Mouse (Mus musculus) gastrocnemius, postnatal 25 days (tissue): ENCODE results near the gene Vstm2l. TPM values are rescaled to one million over a fixed set of nuclear protein-coding genes. Genes with fewer than 3 reads are reported as not detected.

Source experiments
- DNase-seq: peaks from one replicate; pipeline ENCODE4 v3.0.0; 2022
- total RNA-seq, 2 experiments: library from RNA; stranded (reverse); gene quantifications; 1 replicate in 1 of 2; 2 replicates in 1 of 2; pipeline ENCODE4 v1.2.3; 2021

Gene Vstm2l
- total RNA-seq, 2 experiments from 2014 or later = not detected

- DNase-seq = no peak
These were observed 78.0 kb downstream of the Vstm2l start for GRCm38 (mm10) chr2:157992501-157992900.

Other genes starting within 250 kb of the Vstm2l start
- gene Ctnnbl1, start 177.3 kb upstream of the Vstm2l start, total RNA-seq = 1 to 10 TPM; 6.7 to 7.3 TPM
- 10 to 100 TPM; 15.1 to 17.9 TPM for gene Tti1, start 113.8 kb downstream of the Vstm2l start, total RNA-seq
- 10 to 100 TPM; 23.7 to 31.7 TPM for gene Rprd1b, start 113.8 kb downstream of the Vstm2l start, total RNA-seq
- gene Tgm2, start 231.8 kb downstream of the Vstm2l start, total RNA-seq = 10 to 100 TPM; 47.9 to 52.3 TPM